Mouse (Mus musculus): Measurements from ENCODE around the gene Gpank1.

Gene Gpank1

GRCm38 (mm10) chr17:35090166-35090932, 30.9 kb upstream of the Gpank1 start:
- ChIA-PET POLR2A (interaction anchor here in 1 of 4 experiments (0.6 to 3.1 kb wide), 4 partner anchors 10 to 64 kb away, joined by 3 to 11 read pairs (median 4); partner anchors contain the start of genes Csnk2b, Gpank1 and Ly6g6e), CTCF (interaction anchor here in 2 of 4 experiments (0.7 to 1.1 kb wide), 2 partner anchors 78 to 79 kb away, joined by 3 read pairs; no protein-coding TSS in a partner anchor)

DNA sequence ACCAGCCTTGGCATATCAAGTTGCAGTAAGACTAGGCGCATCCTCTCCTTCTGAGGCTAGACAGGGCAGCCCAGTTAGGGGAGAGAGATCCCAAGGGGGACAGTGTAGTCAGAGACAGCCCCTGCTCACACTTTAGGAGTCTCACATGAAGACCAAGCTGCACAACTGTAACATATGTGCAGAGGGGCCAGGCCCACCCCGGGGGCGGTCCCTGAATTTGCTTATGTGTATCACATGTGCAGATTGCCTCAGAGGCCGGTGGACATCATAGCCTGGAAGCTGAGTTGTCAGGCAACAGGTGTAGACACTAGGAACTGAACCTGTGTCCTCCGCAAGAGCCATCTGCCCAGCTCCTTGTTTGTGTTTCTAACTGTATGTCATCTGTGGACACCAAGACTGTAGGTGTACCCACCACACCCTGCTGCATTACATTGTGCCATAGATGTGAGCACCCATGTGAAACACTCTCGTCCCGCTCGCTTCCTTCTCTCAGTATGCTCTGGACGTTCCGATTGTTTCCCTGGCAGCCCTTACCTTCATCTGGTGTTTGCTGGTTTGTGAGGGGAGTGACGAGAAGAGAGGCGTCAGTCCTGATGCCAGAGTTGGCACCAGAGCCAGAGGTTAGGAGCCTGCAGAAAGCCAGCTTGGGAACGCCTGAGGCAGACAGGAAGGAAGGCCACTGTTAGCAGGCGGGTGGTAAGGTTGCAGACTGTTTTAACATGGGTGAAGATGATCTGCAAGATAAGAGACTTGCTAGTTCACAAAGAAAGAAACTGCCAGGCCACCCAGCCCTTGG, 28.7 kb upstream of the Gpank1 start:
- POLR2A ChIA-PET, result interaction anchor here in 2 of 4 experiments (0.5 to 1.5 kb wide), 3 partner anchors 14 to 140 kb away, joined by 3 read pairs; no protein-coding TSS in a partner anchor
- CTCF ChIA-PET, result interaction anchor here in 2 of 4 experiments (0.6 to 1.0 kb wide), 2 partner anchors 76 kb away, joined by 3 read pairs; no protein-coding TSS in a partner anchor

- ChIA-PET POLR2A (interaction anchor here in 3 of 4 experiments (0.7 to 1.6 kb wide), 8 partner anchors 11 to 143 kb away, joined by 3 to 4 read pairs (median 3); partner anchors contain the start of genes Csnk2b (in 1 of the 3), Ddah2 (in 1 of the 3), Gpank1 (in 1 of the 3) and Ly6g6e (in 1 of the 3)), CTCF (no interaction called here)
Measured at GRCm38 (mm10) chr17:35094475-35095365, 26.5 kb upstream of the Gpank1 start.

- ChIA-PET POLR2A (interaction anchor here in 3 of 4 experiments (0.5 to 2.6 kb wide), 36 partner anchors 8 to 146 kb away, joined by 3 to 13 read pairs (median 5); partner anchors contain the start of genes D17H6S53E (in 2 of the 3), Ly6g6e (in 2 of the 3), Sapcd1 (in 2 of the 3) and Abhd16a (in 1 of the 3)), CTCF (interaction anchor here in 2 of 4 experiments (0.6 to 4.6 kb wide), 21 partner anchors 9 to 667 kb away, joined by 3 to 28 read pairs (median 4); partner anchors contain the start of genes Gpank1 (in 2 of the 2), Abhd16a (in 1 of the 2), Ly6g6f (in 1 of the 2) and Msh5 (in 1 of the 2))
Measured at GRCm38 (mm10) chr17:35096597-35096996, 24.7 kb upstream of the Gpank1 start.

GRCm38 (mm10) chr17:35097164-35097655, 24.0 kb upstream of the Gpank1 start:
- ChIA-PET POLR2A (interaction anchor here in 3 of 4 experiments (0.5 to 2.6 kb wide), 44 partner anchors 8 to 147 kb away, joined by 3 to 13 read pairs (median 4); partner anchors contain the start of genes D17H6S53E (in 2 of the 3), Ddx39b (in 2 of the 3), Ly6g6e (in 2 of the 3) and Sapcd1 (in 2 of the 3)), CTCF (interaction anchor here in 2 of 4 experiments (0.6 to 4.6 kb wide), 23 partner anchors 8 to 666 kb away, joined by 3 to 28 read pairs (median 4); partner anchors contain the start of genes Gpank1 (in 2 of the 2), Abhd16a (in 1 of the 2), Ly6g5c (in 1 of the 2) and Ly6g6f (in 1 of the 2))

GRCm38 (mm10) chr17:35100196-35100765, 21.0 kb upstream of the Gpank1 start:
- ChIA-PET POLR2A (interaction anchor here in 3 of 4 experiments (0.5 to 4.7 kb wide), 12 partner anchors 10 to 148 kb away, joined by 3 to 13 read pairs (median 4); partner anchors contain the start of genes Apom (in 1 of the 3), Clic1 (in 1 of the 3), D17H6S53E (in 1 of the 3) and Ddah2 (in 1 of the 3)), CTCF (interaction anchor here in 2 of 4 experiments (0.6 to 4.6 kb wide), 4 partner anchors 13 to 149 kb away, joined by 5 to 28 read pairs (median 6); partner anchors contain the start of genes Abhd16a (in 1 of the 2) and Ly6g6f (in 1 of the 2))

- ChIA-PET POLR2A (interaction anchor here in 3 of 4 experiments (0.7 to 4.7 kb wide), 11 partner anchors 10 to 148 kb away, joined by 3 to 13 read pairs (median 5); partner anchors contain the start of genes Apom (in 1 of the 3), Csnk2b (in 1 of the 3), D17H6S53E (in 1 of the 3) and Gpank1 (in 1 of the 3)), CTCF (interaction anchor here in 2 of 4 experiments (0.8 to 1.6 kb wide), 4 partner anchors 11 to 80 kb away, joined by 3 to 5 read pairs (median 4); no protein-coding TSS in a partner anchor)
Measured at GRCm38 (mm10) chr17:35101161-35101560, 20.1 kb upstream of the Gpank1 start.

DNA sequence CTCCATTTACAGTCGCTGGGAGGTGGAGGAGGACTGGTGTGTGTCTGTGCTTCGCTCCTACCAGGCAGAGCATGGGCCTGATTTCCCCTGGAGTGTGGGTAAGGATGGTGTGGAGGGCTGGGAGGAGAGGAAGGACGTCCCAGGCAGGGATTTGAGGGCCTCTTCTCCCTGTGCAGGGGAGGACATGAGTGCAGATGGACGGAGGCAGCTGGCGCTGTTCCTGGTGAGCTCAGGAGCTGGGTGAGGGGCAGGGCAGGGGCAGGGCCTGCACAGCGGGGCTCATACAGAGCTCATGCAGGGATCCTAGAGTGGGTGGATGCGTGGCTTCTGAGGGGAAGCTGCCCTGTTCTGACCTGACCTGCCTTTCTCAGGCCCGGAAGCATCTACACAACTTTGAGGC, 19.0 kb upstream of the Gpank1 start:
- CTCF ChIA-PET, result interaction anchor here in 1 of 4 experiments (0.8 to 1.6 kb wide), 4 partner anchors 10 to 81 kb away, joined by 3 to 5 read pairs (median 4); no protein-coding TSS in a partner anchor
- POLR2A ChIA-PET, result interaction anchor here in 2 of 4 experiments (0.6 to 4.7 kb wide), 12 partner anchors 9 to 150 kb away, joined by 3 to 13 read pairs (median 4); partner anchors contain the start of genes Apom (in 1 of the 2), Csnk2b (in 1 of the 2), Gpank1 (in 1 of the 2) and Msh5 (in 1 of the 2)

GRCm38 (mm10) chr17:35103221-35103690, 18.0 kb upstream of the Gpank1 start:
- POLR2A ChIA-PET, result interaction anchor here in 2 of 4 experiments (0.6 to 4.7 kb wide), 8 partner anchors 8 to 151 kb away, joined by 3 to 13 read pairs (median 4); partner anchors contain the start of genes Gpank1 (in 1 of the 2) and Ly6g5b (in 1 of the 2)
- CTCF ChIA-PET, result interaction anchor here in 1 of 4 experiments (1.4 to 1.6 kb wide), 2 partner anchors 11 to 82 kb away, joined by 3 to 5 read pairs; no protein-coding TSS in a partner anchor

DNA sequence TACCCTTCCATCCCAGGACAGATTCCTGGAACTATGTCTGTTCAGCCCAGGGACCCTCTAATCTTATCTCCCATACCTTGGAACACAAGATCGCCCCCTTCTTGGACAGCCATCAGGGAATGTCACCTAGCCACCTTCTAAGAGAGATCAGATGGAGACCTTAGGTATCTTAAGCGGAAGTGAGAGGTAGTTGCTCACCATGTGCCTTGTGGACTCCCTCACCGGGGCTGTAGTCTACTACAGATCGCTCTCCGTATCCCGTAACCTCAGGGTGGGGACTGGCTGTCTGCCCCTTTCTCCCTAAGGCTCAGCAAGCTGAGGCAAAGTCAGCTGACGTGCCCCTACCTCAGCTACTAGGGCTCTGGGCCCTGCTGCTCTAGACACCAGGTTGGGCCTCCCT, 17.2 kb upstream of the Gpank1 start:
- ChIA-PET CTCF (interaction anchor here in 2 of 4 experiments (0.6 to 3.3 kb wide), 2 partner anchors 83 kb away, joined by 3 to 16 read pairs; no protein-coding TSS in a partner anchor), POLR2A (interaction anchor here in 3 of 4 experiments (0.8 to 1.4 kb wide), 4 partner anchors 10 to 50 kb away, joined by 3 to 4 read pairs (median 3); partner anchors contain the start of genes Gpank1 (in 1 of the 3) and Ly6g6f (in 1 of the 3))

- POLR2A ChIA-PET, result interaction anchor here (0.5 to 1.4 kb wide), 5 partner anchors 11 to 458 kb away, joined by 3 to 6 read pairs (median 4); partner anchors contain the start of genes Atf6b (in 1 of the 4) and Ly6g6f (in 1 of the 4)
- CTCF ChIA-PET, result interaction anchor here in 2 of 4 experiments (1.4 to 3.3 kb wide), 3 partner anchors 8 to 83 kb away, joined by 6 to 16 read pairs (median 10); no protein-coding TSS in a partner anchor
Measured at GRCm38 (mm10) chr17:35104754-35105153, 16.5 kb upstream of the Gpank1 start.

DNA sequence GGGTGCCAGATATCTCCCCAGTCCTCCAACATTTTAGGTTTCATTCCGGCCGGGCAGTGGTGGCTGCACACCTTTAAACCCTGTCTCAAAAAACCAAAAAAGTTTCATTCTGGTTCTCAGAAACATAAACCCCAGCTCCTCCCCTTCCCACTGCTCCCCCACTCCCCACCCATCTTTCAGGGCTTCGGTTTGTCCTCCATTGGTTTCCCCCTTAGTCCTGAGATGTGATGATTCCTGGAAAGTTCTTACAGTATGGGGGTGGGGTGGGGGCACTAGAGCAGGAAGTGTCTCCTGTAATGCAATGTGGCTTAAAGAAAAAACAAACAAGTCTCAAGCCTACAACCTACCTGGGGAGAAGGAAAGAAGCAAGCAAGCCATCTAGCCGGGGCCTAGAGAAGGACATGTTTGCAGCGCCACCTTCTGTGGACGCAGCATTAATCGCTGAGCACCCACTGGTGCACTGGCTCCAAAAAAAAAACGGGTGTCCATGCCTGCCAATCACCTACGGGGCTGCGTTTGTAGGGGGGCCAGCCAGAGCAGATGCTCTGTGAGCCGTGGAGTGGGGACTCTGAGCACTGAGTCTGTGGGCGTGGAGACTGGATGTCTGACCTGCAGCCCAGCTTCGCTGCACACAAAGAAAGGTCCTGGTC, 15.4 kb upstream of the Gpank1 start:
- CTCF ChIA-PET, result interaction anchor here in 3 of 4 experiments (0.7 to 3.3 kb wide), 6 partner anchors 9 to 408 kb away, joined by 3 to 16 read pairs (median 5); no protein-coding TSS in a partner anchor
- POLR2A ChIA-PET, result interaction anchor here in 3 of 4 experiments (0.6 to 2.4 kb wide), 10 partner anchors 9 to 987 kb away, joined by 3 to 13 read pairs (median 4); partner anchors contain the start of genes Gpank1 (in 1 of the 3) and H2-DMa (in 1 of the 3)

- ChIA-PET CTCF (interaction anchor here in 2 of 4 experiments (0.7 to 3.3 kb wide), 5 partner anchors 85 to 408 kb away, joined by 3 to 16 read pairs (median 4); no protein-coding TSS in a partner anchor), POLR2A (interaction anchor here in 3 of 4 experiments (0.5 to 2.4 kb wide), 16 partner anchors 8 to 987 kb away, joined by 3 to 13 read pairs (median 3); partner anchors contain the start of genes Gpank1 (in 1 of the 3) and H2-DMa (in 1 of the 3))
Measured at GRCm38 (mm10) chr17:35106522-35106921, 14.7 kb upstream of the Gpank1 start.

DNA sequence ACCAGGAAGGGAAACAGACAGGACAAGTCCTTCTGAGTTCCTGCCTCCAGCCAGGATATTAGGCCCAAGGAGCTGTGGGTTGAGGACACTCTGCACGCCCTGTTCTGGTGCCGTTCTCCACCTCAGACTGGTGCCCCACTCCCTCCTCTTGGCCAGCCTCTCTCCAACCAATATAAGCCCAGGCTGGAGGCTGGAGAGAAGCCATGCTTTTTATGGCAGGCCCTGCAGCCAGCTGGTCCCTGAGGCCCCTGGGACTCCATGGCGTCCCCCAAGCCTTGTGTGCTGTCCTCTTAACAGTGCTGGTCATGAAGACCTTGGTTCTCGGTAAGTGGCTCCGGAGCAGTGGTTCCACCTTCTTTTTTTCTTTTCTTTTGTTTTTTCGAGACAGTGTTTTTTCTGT, 13.2 kb upstream of the Gpank1 start, which contains the start of gene Ly6g5c:
Gene Ly6g5c, plus strand, starts transcription at position 183 of the 400 bp plus-strand sequence.
- CTCF ChIA-PET, result interaction anchor here in 2 of 4 experiments (0.5 to 1.0 kb wide), 3 partner anchors 11 to 102 kb away, joined by 7 to 14 read pairs (median 8); no protein-coding TSS in a partner anchor
- POLR2A ChIA-PET, result interaction anchor here in 3 of 4 experiments (0.6 to 1.9 kb wide), 9 partner anchors 9 to 1152 kb away, joined by 3 to 10 read pairs (median 4); partner anchors contain the start of genes Csnk2b (in 1 of the 3) and Gpank1 (in 1 of the 3)

Measured in embryonic stem cell, embryonic (primary cell).